Mouse (Mus musculus) liver, embryonic 14.5 days (tissue): Measurements from ENCODE around the gene Olfr553. TPM values are rescaled to one million over a fixed set of nuclear protein-coding genes. Genes with fewer than 3 reads are reported as not detected.
"Not testable (repeated sequence)": the region's sequence is repeated elsewhere in the genome, so short reads cannot be mapped to it uniquely, and the experiment has no call there.

Experiments
- ATAC-seq: fragments of 200-750 bp; cut with Nextera tagmentation; 2 replicates; pipeline ENCODE4 v1.8.0; 2017; ENCODE audit warnings: moderate number of reproducible peaks, mild to moderate bottlenecking, moderate library complexity; ENCODE audit not compliant: insufficient read depth
- DNase-seq, 3 experiments: peaks; one replicate each; pipeline ENCODE4 v3.0.0-alpha.2; 2012 to 2013; ENCODE audit warnings: low read depth in 3 of 3, low spot score in 3 of 3
- H3K27ac ChIP-seq: fragments of 300-500 bp; sonication (generic); 2 replicates; pipeline ENCODE4 v1.5.1; 2014; ENCODE audit warnings: moderate library complexity, mild to moderate bottlenecking, control low read depth, inconsistent platforms
- H3K27me3 ChIP-seq: fragments of 300-500 bp; sonication (generic); 2 replicates; pipeline ENCODE4 v1.6.1; 2014; ENCODE audit warnings: mild to moderate bottlenecking, low read length, moderate library complexity; ENCODE audit not compliant: control insufficient read depth, insufficient read depth
- H3K36me3 ChIP-seq: fragments of 300-500 bp; sonication (generic); replicated peaks from 2 replicates; pipeline ENCODE4 v1.6.1; 2014; ENCODE audit warnings: low read depth; ENCODE audit not compliant: control insufficient read depth, insufficient read depth
- H3K4me1 ChIP-seq, 2 experiments: fragments of 200-500 bp in 1 of 2; fragments of 300-500 bp in 1 of 2; sonication (generic) in 1 of 2; replicated peaks; 2 replicates each; pipeline ENCODE4 v1.6.1; 2012 to 2014; ENCODE audit warnings: antibody characterized with exemption in 1 of 2, inconsistent platforms in 1 of 2, low read length in 1 of 2; ENCODE audit not compliant: control insufficient read depth in 2 of 2, insufficient read depth in 2 of 2
- H3K4me2 ChIP-seq: fragments of 300-500 bp; sonication (generic); 2 replicates; pipeline ENCODE4 v1.6.1; 2014; ENCODE audit warnings: low read depth, mild to moderate bottlenecking, control low read depth, moderate library complexity
- H3K4me3 ChIP-seq, 2 experiments: fragments of 200-500 bp in 1 of 2; fragments of 300-500 bp in 1 of 2; sonication (generic) in 1 of 2; 2 replicates each; pipeline ENCODE4 v1.5.1; 2012 to 2014; ENCODE audit warnings: low read depth in 2 of 2, low read length in 2 of 2, mild to moderate bottlenecking in 2 of 2, control low read depth in 1 of 2, inconsistent platforms in 1 of 2, moderate library complexity in 1 of 2; ENCODE audit not compliant: insufficient read depth in 1 of 2
- H3K9ac ChIP-seq: fragments of 300-500 bp; sonication (generic); replicated peaks from 2 replicates; pipeline ENCODE4 v1.6.1; 2014; ENCODE audit warnings: mild to moderate bottlenecking, control low read depth, moderate library complexity
- H3K9me3 ChIP-seq: fragments of 300-500 bp; sonication (generic); 2 replicates; pipeline ENCODE4 v1.6.1; 2016; ENCODE audit warnings: low read length, mixed read lengths; ENCODE audit not compliant: control insufficient read depth
- CTCF ChIP-seq: IDR thresholded peaks from 2 replicates; pipeline ENCODE4 v1.5.1; 2016; ENCODE audit warnings: antibody characterized with exemption, low read depth, control low read depth
- EP300 ChIP-seq: IDR thresholded peaks from 2 replicates; pipeline ENCODE4 v1.6.1; 2016; ENCODE audit warnings: antibody characterized with exemption, low read depth
- WGBS: fragments of 180-500 bp; shearing (Covaris S2); extraction: QIAGEN DNeasy Blood & Tissue Kit; methylation state at CpG from one replicate; pipeline ENCODE4 v1.1.7; 2014; ENCODE audit not compliant: insufficient replicate concordance; 5-methylcytosine and 5-hydroxymethylcytosine counted together
- polyA plus RNA-seq, 2 experiments: library from polyadenylated mRNA; depleted of rRNA in 1 of 2; stranded (reverse) in 1 of 2; unstranded in 1 of 2; fragments of >200 nt; fragmentation: Nextera tagmentation in 1 of 2; extraction: Ambion mirVana in 1 of 2; gene quantifications; 2 replicates each; pipeline versions ENCODE4 v1.2.1 to v1.2.3; 2012 to 2014

Olfr553 gene
- polyA plus RNA-seq (2012; rRNA removed) (not detected in 2 replicates), polyA plus RNA-seq (2014; fragmentation: Nextera tagmentation; extraction: Ambion mirVana) (not detected in 2 replicates)

- ATAC-seq = no peak
- Histone ChIP-seq H3K27ac (no peak within 1 kb of the TSS), H3K4me1 (no peaks in the 10 kb centered on the region), H3K27me3 (no peaks in the 10 kb centered on the region), H3K9ac (no peak within 1 kb of the TSS), H3K4me3 (no peak within 1 kb of the TSS), H3K36me3 (no peaks in the 10 kb centered on the region), H3K9me3 (no peaks in the 10 kb centered on the region), H3K4me2 (no peak within 1 kb of the TSS)
- TF ChIP-seq EP300 = no peak
- TF ChIP-seq CTCF = no peak
- DNase-seq = no peak
Measured at GRCm38 (mm10) chr7:102618118-102618517, at the start of gene Olfr553. TSS of gene Olfr553 (minus strand) at chr7:102618218.

GRCm38 (mm10) chr7:102665378-102665777, 47.4 kb upstream of the Olfr553 start:
- TF ChIP-seq EP300 (no peak), CTCF (peak; percentile 31; the same call in 1 of the 2 replicates)
- Histone ChIP-seq H3K36me3 (no peaks in the 10 kb centered on the region), H3K27me3 (no peaks in the 10 kb centered on the region), H3K4me3 (no peak overlapping the region), H3K4me1 (no peaks in the 10 kb centered on the region), H3K9ac (no peak overlapping the region), H3K27ac (no peak overlapping the region), H3K9me3 (no peaks in the 10 kb centered on the region), H3K4me2 (no peak overlapping the region)
- no peak for ATAC-seq
- WGBS = 28% methylated on average over 2 of the region's 2 CpGs
- DNase-seq = no peak

GRCm38 (mm10) chr7:102664599-102664998, 46.6 kb upstream of the Olfr553 start, which contains the start of gene Olfr556:
TSS of gene Olfr556 (plus strand) at chr7:102664899.
- ATAC-seq = no peak
- TF ChIP-seq EP300 = no peak
- no peak for TF ChIP-seq CTCF
- H3K4me3 ChIP-seq = no peak within 1 kb of the TSS

GRCm38 (mm10) chr7:102658523-102658922, 40.5 kb upstream of the Olfr553 start, which contains the start of gene Olfr555:
TSS of gene Olfr555 (plus strand) at chr7:102658823.
- H3K4me2 ChIP-seq = no peak within 1 kb of the TSS
- H3K9me3 ChIP-seq = no peaks in the 10 kb centered on the region
- H3K27ac ChIP-seq = no peak within 1 kb of the TSS
- DNase-seq (no peak), ATAC-seq (no peak)
- H3K9ac ChIP-seq = no peak within 1 kb of the TSS
- 41% methylated on average over 1 of the region's 1 CpGs for WGBS
- TF ChIP-seq EP300 = no peak
- no peak for TF ChIP-seq CTCF
- no peak within 1 kb of the TSS for H3K4me3 ChIP-seq
- H3K27me3 ChIP-seq = no peaks in the 10 kb centered on the region
- H3K36me3 ChIP-seq = no peaks in the 10 kb centered on the region
- no peaks in the 10 kb centered on the region for H3K4me1 ChIP-seq

More at GRCm38 (mm10) chr7:102664599-102664998, 46.6 kb upstream of the Olfr553 start, which contains the start of gene Olfr556:
- no peaks in the 10 kb centered on the region for H3K4me1 ChIP-seq
- no peak within 1 kb of the TSS for H3K27ac ChIP-seq
- no peak within 1 kb of the TSS for H3K9ac ChIP-seq
- no peaks in the 10 kb centered on the region for H3K9me3 ChIP-seq
- H3K36me3 ChIP-seq = no peaks in the 10 kb centered on the region
- no peaks in the 10 kb centered on the region for H3K27me3 ChIP-seq
- no peak for DNase-seq
- no peak within 1 kb of the TSS for H3K4me2 ChIP-seq
- 56% methylated on average over 3 of the region's 3 CpGs for WGBS

GRCm38 (mm10) chr7:102644945-102645344, 26.9 kb upstream of the Olfr553 start:
- not testable (repeated sequence) for H3K4me3 ChIP-seq, H3K27ac ChIP-seq, H3K9ac ChIP-seq, H3K9me3 ChIP-seq, H3K4me1 ChIP-seq, H3K4me2 ChIP-seq, DNase-seq, H3K36me3 ChIP-seq, H3K27me3 ChIP-seq, ATAC-seq
- 57% methylated on average over 3 of the region's 4 CpGs for WGBS
